Mouse (Mus musculus) forebrain, embryonic 15.5 days (tissue): ENCODE results near the gene Lyrm2. TPM values are rescaled to one million over a fixed set of nuclear protein-coding genes. Genes with fewer than 3 reads are reported as not detected.

ENCODE experiments used
- ATAC-seq: fragments of 200-750 bp; cut with Nextera tagmentation; replicated peaks from 2 replicates; pipeline ENCODE4 v1.8.0; 2017; ENCODE audit warnings: mild to moderate bottlenecking, moderate TSS enrichment, moderate library complexity
- H3K27ac ChIP-seq: fragments of 300-500 bp; sonication (generic); replicated peaks from 2 replicates; pipeline ENCODE4 v1.5.1; 2015; ENCODE audit warnings: mild to moderate bottlenecking, inconsistent platforms
- H3K27me3 ChIP-seq: fragments of 300-500 bp; sonication (generic); 2 replicates; pipeline ENCODE4 v1.6.1; 2015; ENCODE audit warnings: inconsistent platforms
- H3K36me3 ChIP-seq: fragments of 300-500 bp; sonication (generic); 2 replicates; pipeline ENCODE4 v1.6.1; 2015; ENCODE audit warnings: mild to moderate bottlenecking, inconsistent platforms
- H3K4me1 ChIP-seq: fragments of 300-500 bp; sonication (generic); 2 replicates; pipeline ENCODE4 v1.6.1; 2015; ENCODE audit warnings: inconsistent platforms
- H3K4me2 ChIP-seq: fragments of 300-500 bp; sonication (generic); replicated peaks from 2 replicates; pipeline ENCODE4 v1.6.1; 2015; ENCODE audit warnings: mild to moderate bottlenecking, inconsistent platforms
- H3K4me3 ChIP-seq: fragments of 300-500 bp; sonication (generic); 2 replicates; pipeline ENCODE4 v1.5.1; 2015; ENCODE audit warnings: mild to moderate bottlenecking, inconsistent platforms
- H3K9ac ChIP-seq: fragments of 300-500 bp; sonication (generic); replicated peaks from 2 replicates; pipeline ENCODE4 v1.6.1; 2015; ENCODE audit warnings: mild to moderate bottlenecking, inconsistent platforms
- H3K9me3 ChIP-seq: fragments of 300-500 bp; sonication (generic); 2 replicates; pipeline ENCODE4 v1.6.1; 2016; ENCODE audit warnings: inconsistent platforms
- WGBS: fragments of 180-500 bp; shearing (Covaris S2); methylation state at CpG from one replicate; pipeline ENCODE4 v1.1.7; 2015; ENCODE audit warnings: mixed read lengths; 5-methylcytosine and 5-hydroxymethylcytosine counted together
- polyA plus RNA-seq: library from polyadenylated mRNA; unstranded; fragments of >200 nt; fragmentation: Nextera tagmentation; extraction: Ambion mirVana; gene quantifications from 2 replicates; pipeline ENCODE4 v1.2.1, GENCODE M21; 2015

The Lyrm2 gene
- polyA plus RNA-seq = 136 and 137 TPM in 2 replicates

DNA sequence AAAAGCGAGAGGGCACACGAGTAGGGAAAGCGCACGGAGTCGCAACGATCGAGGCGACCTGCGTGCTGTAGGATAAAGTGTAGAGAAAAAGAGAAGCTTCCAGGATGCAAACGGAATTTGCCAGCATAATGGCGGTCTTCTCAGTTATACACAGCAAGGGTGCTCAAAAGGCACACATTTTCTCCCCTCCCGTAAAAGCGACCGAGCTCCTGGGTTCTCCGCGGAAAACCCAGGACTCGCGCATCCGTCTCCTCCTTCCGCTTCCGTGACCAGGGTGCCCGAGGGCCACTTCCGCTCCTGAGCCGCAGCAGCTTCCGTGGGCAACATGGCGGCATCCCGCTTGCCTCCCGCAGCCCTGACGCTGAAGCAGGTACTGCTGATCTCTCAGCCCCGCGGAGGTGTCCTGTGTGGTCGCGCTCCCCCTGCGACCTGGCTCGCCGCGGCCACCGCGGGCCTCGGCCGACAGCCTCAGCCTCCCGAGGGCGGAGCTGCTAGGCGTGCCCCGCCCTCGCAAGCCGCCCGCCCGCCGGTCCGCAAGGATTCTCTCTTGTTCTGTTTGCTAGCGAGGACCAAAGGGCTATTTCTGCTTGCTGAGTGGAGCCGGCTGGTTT, at the start of gene Lyrm2:
TSS of gene Lyrm2 (plus strand) at position 288 of the 611 bp plus-strand sequence.
- H3K9me3 ChIP-seq = no peaks in the 10 kb centered on the region
- peak; percentile 96 for ATAC-seq
- WGBS = under 1% methylated on average over 53 of the region's 53 CpGs

DNA sequence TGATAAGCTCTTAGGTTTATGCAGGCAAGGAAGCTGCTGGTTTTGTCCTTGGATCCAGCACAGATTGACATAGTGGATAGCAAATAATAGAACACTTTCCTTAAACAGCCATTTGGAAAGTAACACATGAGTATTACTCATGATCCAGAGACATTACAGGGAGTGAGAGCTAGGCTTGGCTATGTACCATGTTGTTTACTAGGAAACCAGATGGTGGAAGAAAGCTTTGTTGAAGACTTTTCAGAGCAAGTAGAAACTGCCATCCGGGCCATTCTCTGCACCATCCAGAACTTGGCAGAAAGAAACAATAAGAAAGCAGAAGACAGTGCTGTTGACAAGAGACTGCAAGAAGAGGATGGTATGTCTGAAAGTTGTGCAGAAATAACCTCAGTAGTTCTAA, 49.3 kb upstream of the Lyrm2 start:
- WGBS = 82% methylated on average over 1 of the region's 1 CpGs
- no peak overlapping the region for H3K4me3 ChIP-seq
- H3K9me3 ChIP-seq = no peaks in the 10 kb centered on the region
- H3K27me3 ChIP-seq = no peaks in the 10 kb centered on the region
- ATAC-seq = no peak
- no peaks in the 10 kb centered on the region for H3K4me1 ChIP-seq
- H3K4me2 ChIP-seq = no peak overlapping the region
- H3K9ac ChIP-seq = no peak overlapping the region
- peaks cover 82% of the 10 kb centered on the region for H3K36me3 ChIP-seq
- H3K27ac ChIP-seq = no peak overlapping the region

More for the DNA sequence above, at the start of gene Lyrm2:
- Histone ChIP-seq H3K4me1 (peaks cover 10% of the 10 kb centered on the region), H3K36me3 (peaks cover 4% of the 10 kb centered on the region), H3K27ac (peak within 1 kb of the TSS; percentile 98), H3K4me2 (peak within 1 kb of the TSS; percentile 68), H3K27me3 (no peaks in the 10 kb centered on the region), H3K4me3 (peak within 1 kb of the TSS; percentile 60), H3K9ac (peak within 1 kb of the TSS; percentile 96)

DNA sequence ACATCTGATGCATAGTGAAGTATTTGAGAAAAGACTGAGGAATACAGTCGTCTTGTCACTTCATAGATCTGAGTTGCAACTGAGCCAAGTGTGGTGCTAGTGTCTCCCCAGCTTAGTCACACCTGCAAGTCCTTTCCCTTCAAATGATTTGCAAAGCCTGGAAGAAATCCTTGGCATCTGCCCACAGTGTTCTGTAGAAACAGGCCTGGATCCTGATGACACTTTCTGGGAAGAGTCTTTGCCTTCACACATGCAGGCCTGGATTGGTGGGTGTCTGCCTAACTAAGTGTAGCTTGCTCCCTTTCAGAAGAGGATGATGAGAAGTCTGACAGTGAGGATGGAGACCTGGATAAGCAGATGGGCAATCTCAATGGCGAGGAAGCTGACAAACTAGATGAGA, 42.6 kb upstream of the Lyrm2 start:
- ATAC-seq = no peak
- Histone ChIP-seq H3K4me1 (no peaks in the 10 kb centered on the region), H3K4me2 (no peak overlapping the region), H3K4me3 (no peak overlapping the region), H3K27ac (no peak overlapping the region), H3K9me3 (no peaks in the 10 kb centered on the region), H3K9ac (no peak overlapping the region), H3K27me3 (no peaks in the 10 kb centered on the region), H3K36me3 (peaks cover 74% of the 10 kb centered on the region)
- WGBS = 78% methylated on average over 2 of the region's 2 CpGs

DNA sequence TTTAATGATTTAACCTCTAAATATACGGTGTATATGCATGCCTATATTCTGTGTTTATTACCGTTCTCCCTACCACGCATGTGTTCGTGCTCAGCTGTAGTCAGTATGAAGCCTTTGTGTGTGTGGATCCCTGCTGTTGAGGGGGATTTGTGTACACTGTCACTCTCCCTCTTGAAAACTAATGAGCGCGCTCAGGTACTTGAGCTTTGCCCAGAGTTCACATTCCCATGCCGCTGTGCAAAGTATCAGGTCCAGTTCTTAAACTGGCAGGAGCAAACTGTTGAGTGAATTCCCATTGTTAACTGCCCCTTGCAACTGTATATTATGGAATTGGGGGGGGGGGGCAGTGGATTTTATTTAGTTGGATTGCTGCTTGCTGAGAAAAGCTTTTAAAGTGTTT, 32.6 kb upstream of the Lyrm2 start:
- H3K27ac ChIP-seq = no peak overlapping the region
- H3K9me3 ChIP-seq = no peaks in the 10 kb centered on the region
- 67% methylated on average over 7 of the region's 7 CpGs for WGBS
- H3K9ac ChIP-seq = no peak overlapping the region
- peaks cover 72% of the 10 kb centered on the region for H3K36me3 ChIP-seq
- no peak for ATAC-seq
- H3K4me3 ChIP-seq = no peak overlapping the region
- H3K27me3 ChIP-seq = no peaks in the 10 kb centered on the region
- no peaks in the 10 kb centered on the region for H3K4me1 ChIP-seq
- H3K4me2 ChIP-seq = no peak overlapping the region

DNA sequence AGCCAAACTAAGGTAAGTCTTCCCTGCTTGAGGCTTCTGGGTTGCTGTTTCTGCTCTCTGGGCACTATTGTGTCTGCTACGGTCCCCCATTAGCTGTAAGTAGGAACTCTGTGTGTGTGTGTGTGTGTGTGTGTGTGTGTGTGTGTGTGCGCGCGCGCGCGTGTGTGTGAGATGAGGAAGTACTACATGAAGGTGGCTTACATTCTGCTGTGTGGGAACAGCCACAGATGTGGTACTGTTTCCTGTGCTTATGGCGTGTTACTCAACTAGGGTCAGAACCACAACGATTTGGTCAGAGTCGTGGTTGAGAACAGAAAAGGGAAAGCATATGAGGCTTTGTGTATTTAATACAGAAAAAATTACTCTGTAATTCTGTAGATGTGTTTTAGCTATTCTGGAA, 32.0 kb upstream of the Lyrm2 start:
- ATAC-seq = no peak
- Histone ChIP-seq H3K36me3 (peaks cover 72% of the 10 kb centered on the region), H3K27me3 (no peaks in the 10 kb centered on the region), H3K9me3 (no peaks in the 10 kb centered on the region), H3K27ac (no peak overlapping the region), H3K4me1 (no peaks in the 10 kb centered on the region), H3K9ac (no peak overlapping the region), H3K4me2 (no peak overlapping the region), H3K4me3 (no peak overlapping the region)
- 94% methylated on average over 10 of the region's 10 CpGs for WGBS

DNA sequence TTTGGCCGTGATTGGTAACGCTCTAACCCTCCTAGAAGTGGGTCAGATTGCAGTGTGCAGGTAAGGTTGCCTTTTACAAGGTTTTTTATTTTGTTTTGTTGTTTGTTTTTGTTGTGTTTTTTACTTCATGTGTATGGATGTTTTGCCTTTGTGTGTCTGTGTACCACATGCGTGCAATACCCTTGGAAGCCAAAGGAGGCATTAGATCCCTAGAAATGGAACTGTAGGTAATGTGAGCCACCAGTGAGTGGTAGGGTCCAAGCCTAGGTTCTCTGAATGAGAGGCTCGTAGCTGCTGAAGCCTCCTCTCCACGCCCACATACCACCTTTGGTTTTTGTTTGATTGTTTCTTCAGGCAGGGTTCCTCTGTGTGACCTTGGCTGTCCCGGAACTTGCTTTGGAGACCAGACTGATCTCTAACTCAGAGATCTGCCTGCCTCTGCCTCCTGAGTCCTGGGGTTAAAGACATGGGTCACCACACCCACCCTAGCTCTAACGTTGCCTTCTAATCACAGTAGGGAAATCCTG, 29.7 kb upstream of the Lyrm2 start:
- no peak overlapping the region for H3K4me3 ChIP-seq
- H3K27me3 ChIP-seq = no peaks in the 10 kb centered on the region
- no peak overlapping the region for H3K4me2 ChIP-seq
- H3K27ac ChIP-seq = no peak overlapping the region
- H3K9ac ChIP-seq = no peak overlapping the region
- H3K36me3 ChIP-seq = peaks cover 73% of the 10 kb centered on the region
- no peak for ATAC-seq
- no peaks in the 10 kb centered on the region for H3K9me3 ChIP-seq
- H3K4me1 ChIP-seq = no peaks in the 10 kb centered on the region
- WGBS = 95% methylated on average over 7 of the region's 7 CpGs

DNA sequence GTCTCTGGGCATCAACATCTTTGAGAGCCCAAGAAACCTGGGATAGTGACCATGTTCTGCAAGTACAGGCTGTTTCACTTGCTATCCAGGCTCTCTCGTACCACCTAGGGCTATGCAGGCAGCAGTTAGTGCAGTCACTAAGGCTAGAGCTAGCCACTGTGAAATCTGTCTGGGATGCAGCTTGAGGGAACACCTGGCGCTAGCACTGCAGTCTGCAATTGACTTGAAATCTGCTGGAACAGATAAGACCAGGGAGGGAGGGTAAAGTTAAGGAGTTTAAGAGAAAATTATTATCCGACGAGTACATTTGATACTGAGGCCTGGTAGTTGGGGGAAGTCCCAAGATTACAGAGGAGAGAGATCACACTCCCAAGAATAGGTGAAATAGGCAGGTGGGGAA, 20.1 kb upstream of the Lyrm2 start:
- H3K9me3 ChIP-seq = no peaks in the 10 kb centered on the region
- 96% methylated on average over 4 of the region's 4 CpGs for WGBS
- H3K9ac ChIP-seq = no peak overlapping the region
- no peak for ATAC-seq
- no peak overlapping the region for H3K4me3 ChIP-seq
- H3K36me3 ChIP-seq = peaks cover 17% of the 10 kb centered on the region; the same call in 1 of the 2 replicates
- no peak overlapping the region for H3K4me2 ChIP-seq
- no peak overlapping the region for H3K27ac ChIP-seq
- H3K27me3 ChIP-seq = no peaks in the 10 kb centered on the region
- no peaks in the 10 kb centered on the region for H3K4me1 ChIP-seq

DNA sequence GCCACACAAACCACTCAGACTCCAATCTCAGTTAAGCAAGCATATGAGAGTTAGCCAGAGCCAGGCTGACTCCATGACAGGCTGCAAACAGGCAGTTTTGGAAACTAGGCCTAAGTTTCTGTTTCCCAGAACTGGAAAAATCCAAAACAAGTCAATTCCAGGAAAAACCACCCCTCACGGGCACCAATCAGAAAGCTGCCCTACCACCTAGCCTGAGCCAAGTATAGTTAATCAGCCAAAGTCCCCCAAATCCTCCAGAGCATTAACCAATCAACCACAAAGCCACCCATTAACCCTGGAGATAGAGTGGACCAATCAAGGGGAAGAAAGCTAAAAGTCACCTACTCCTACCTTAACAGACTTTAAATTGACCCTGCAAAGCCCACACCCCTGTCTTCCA, 12.9 kb upstream of the Lyrm2 start:
- Histone ChIP-seq H3K27me3 (no peaks in the 10 kb centered on the region), H3K9ac (no peak overlapping the region), H3K4me3 (no peak overlapping the region), H3K9me3 (no peaks in the 10 kb centered on the region), H3K36me3 (no peaks in the 10 kb centered on the region), H3K4me1 (no peaks in the 10 kb centered on the region), H3K27ac (no peak overlapping the region), H3K4me2 (no peak overlapping the region)
- no peak for ATAC-seq
- WGBS = 86% methylated on average over 1 of the region's 1 CpGs

DNA sequence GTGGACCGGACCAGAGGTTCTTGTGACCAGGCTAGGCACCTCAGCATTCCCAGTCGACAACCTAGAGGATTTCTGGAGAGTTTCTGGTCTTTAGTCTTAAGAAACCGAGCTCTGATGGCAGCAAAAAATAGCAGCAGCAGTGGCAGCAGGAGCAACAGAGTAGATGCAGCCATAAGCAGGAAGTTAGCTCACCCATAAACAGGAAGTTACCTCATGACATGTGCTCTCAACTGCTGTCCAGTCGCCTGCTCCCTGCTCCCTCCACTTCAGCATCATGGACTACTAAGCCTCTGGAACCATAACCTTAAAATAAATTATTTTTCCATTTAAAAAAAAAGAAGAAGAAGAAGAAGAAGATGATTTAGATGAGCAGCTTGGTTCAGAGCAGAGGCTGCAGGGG, 11.0 kb upstream of the Lyrm2 start:
- Histone ChIP-seq H3K4me2 (no peak overlapping the region), H3K4me3 (no peak overlapping the region), H3K27me3 (no peaks in the 10 kb centered on the region), H3K36me3 (no peaks in the 10 kb centered on the region), H3K27ac (no peak overlapping the region), H3K9me3 (no peaks in the 10 kb centered on the region), H3K9ac (no peak overlapping the region), H3K4me1 (no peaks in the 10 kb centered on the region)
- no peak for ATAC-seq
- 85% methylated on average over 4 of the region's 4 CpGs for WGBS

DNA sequence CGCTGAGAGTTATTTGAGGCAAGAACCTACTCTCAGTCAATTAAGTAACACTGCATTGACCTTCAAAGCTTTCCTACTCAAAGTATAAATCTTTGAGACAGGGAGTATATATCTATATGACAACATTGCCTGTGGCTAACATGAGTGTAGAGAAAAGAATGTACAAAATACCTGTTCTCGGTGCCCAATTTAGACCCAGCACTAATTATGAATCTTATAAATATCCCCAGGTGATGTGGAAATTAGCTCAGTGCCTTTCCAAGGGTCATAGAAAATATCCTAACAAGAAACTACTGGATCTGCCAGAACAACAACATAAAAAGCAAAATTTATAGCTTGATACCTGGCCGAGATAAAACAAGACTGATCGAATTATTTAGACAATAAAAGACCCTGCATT, 1.1 kb upstream of the Lyrm2 start:
- Histone ChIP-seq H3K4me1 (peaks cover 10% of the 10 kb centered on the region), H3K4me2 (no peak overlapping the region), H3K27ac (no peak overlapping the region), H3K9me3 (no peaks in the 10 kb centered on the region), H3K4me3 (no peak overlapping the region), H3K27me3 (no peaks in the 10 kb centered on the region), H3K36me3 (peaks cover 4% of the 10 kb centered on the region; the same call in 1 of the 2 replicates), H3K9ac (no peak overlapping the region)
- 96% methylated on average over 4 of the region's 4 CpGs for WGBS
- ATAC-seq = no peak

DNA sequence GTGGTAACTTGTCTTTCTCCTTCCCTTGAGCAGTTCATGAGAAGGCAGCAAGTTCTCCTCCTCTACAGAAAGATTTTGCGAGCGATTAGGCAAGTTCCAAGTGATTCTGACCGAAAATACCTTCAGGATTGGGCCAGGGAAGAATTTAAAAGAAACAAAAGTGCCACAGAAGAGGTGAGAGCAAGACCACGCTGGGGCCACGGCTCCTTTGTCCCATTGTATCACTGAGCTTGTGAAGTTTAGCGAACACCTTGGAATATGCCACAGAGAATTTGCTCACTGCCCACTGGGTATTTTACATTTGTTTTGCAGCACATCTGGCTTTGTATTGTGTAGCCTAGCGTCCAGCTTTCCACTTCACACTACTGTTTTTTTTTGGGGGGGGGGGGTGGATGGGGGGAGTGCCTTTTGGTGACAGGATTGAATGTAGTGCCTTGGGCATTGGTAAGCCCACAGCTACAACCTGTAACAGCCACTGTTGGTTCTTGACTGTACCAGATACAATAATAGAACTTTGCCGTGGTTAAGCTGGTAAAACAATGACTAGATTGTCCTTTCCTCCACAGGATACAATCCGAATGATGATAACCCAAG, 621 bp downstream of the Lyrm2 start:
- peak; percentile 61 for ATAC-seq
- peak overlapping the region; percentile 96 for H3K9ac ChIP-seq
- no peaks in the 10 kb centered on the region for H3K27me3 ChIP-seq
- 5% methylated on average over 9 of the region's 9 CpGs for WGBS
- peaks cover 10% of the 10 kb centered on the region for H3K36me3 ChIP-seq
- H3K4me1 ChIP-seq = peaks cover 10% of the 10 kb centered on the region
- peak overlapping the region; percentile 98 for H3K27ac ChIP-seq
- peak overlapping the region; percentile 60 for H3K4me3 ChIP-seq
- peak overlapping the region; percentile 68 for H3K4me2 ChIP-seq
- H3K9me3 ChIP-seq = no peaks in the 10 kb centered on the region

DNA sequence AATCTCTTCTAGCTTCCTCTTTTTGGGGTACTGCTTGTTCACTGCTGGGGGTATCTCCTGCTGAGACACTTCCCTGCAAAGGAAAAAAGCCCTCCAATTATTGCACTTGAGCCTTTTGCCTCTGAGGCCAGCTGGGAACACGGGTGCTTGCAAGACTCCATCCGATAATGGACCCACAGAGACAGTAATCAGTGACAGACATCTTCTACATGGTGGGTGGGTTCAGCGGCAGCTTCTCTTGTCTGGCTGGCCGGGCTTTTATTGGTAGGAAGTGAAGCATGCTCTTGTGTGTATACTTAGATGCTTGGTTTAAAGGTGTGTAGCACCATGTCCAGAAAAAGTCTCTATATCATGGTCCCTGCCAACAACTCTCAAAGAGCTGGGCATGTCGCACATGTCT, 17.4 kb downstream of the Lyrm2 start:
- 68% methylated on average over 5 of the region's 5 CpGs for WGBS
- ATAC-seq = no peak
- Histone ChIP-seq H3K9me3 (no peaks in the 10 kb centered on the region), H3K4me2 (no peak overlapping the region), H3K27me3 (no peaks in the 10 kb centered on the region), H3K27ac (no peak overlapping the region), H3K4me1 (no peaks in the 10 kb centered on the region), H3K9ac (no peak overlapping the region), H3K4me3 (no peak overlapping the region), H3K36me3 (peaks cover 15% of the 10 kb centered on the region)
